Mouse (Mus musculus): ENCODE results near the gene Gm15517. TPM values are rescaled to one million over a fixed set of nuclear protein-coding genes. Genes with fewer than 3 reads are reported as not detected.
"Not testable (repeated sequence)": the region's sequence is repeated elsewhere in the genome, so short reads cannot be mapped to it uniquely, and the experiment has no call there.

Gm15517 gene
- polyA plus RNA-seq, 1 experiment from 2014 or later: not detected

DNA sequence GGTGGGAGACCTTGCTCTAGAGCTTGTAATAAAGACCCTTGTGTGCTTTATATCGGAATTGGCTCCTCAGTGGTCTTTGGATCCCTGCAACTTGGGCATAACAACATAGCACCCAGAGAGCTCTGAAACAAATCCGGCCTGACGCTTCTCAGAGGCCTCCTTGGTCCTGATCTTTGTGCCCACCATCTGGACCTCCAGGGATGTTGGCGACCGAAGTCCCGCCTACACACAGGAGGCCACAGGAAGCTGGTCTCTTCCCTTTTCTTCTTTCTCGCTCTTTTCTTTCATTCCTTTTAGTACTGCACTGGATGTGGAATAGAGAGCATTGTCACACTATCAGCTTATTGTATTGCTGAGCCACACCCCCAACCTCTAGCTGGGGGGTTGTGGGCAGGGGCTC is 12.2 kb downstream of the Gm15517 start:
- no peaks in the 10 kb centered on the region for H3K9me3 ChIP-seq
- H3K36me3 ChIP-seq: no peaks in the 10 kb centered on the region
- ATAC-seq (ENCODE audit: insufficient number of reproducible peaks, insufficient read depth, low FRiP score, low TSS enrichment): no peak
- no peak overlapping the region for H3K27ac ChIP-seq
- H3K9ac ChIP-seq: no peak overlapping the region
- H3K27me3 ChIP-seq: peaks cover 34% of the 10 kb centered on the region
- H3K4me2 ChIP-seq (replicated peaks): no peak overlapping the region
- no peaks in the 10 kb centered on the region for H3K4me1 ChIP-seq
- no peak overlapping the region for H3K4me3 ChIP-seq
- WGBS: 66% methylated on average over 7 of the region's 7 CpGs

DNA sequence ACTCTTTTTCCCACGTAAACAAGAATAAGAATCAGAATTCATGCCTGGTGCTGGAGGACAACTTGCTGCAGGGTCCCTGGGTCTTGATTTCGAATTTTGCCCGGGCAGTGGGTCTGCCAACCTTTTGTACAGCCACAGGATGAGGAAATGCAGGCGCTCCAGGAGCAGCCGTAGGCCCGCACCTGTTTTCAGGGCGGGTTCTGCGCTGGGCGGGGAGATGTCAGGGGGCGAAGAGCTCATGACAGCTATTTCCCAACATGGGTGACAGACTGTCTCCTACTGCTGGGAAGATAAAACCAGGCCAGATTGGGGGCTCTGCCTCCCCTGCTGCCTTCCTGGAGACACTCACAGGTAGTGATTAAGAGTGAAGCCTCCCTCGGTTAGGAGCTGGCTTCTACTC is 12.8 kb downstream of the Gm15517 start:
- H3K27me3 ChIP-seq: peaks cover 27% of the 10 kb centered on the region
- H3K4me3 ChIP-seq: no peak overlapping the region
- no peak overlapping the region for H3K27ac ChIP-seq
- 34% methylated on average over 11 of the region's 11 CpGs for WGBS
- no peak overlapping the region for H3K9ac ChIP-seq
- no peak for ATAC-seq (ENCODE audit: insufficient number of reproducible peaks, insufficient read depth, low FRiP score, low TSS enrichment)
- no peaks in the 10 kb centered on the region for H3K4me1 ChIP-seq
- H3K4me2 ChIP-seq (replicated peaks): no peak overlapping the region
- no peaks in the 10 kb centered on the region for H3K36me3 ChIP-seq
- no peaks in the 10 kb centered on the region for H3K9me3 ChIP-seq

DNA sequence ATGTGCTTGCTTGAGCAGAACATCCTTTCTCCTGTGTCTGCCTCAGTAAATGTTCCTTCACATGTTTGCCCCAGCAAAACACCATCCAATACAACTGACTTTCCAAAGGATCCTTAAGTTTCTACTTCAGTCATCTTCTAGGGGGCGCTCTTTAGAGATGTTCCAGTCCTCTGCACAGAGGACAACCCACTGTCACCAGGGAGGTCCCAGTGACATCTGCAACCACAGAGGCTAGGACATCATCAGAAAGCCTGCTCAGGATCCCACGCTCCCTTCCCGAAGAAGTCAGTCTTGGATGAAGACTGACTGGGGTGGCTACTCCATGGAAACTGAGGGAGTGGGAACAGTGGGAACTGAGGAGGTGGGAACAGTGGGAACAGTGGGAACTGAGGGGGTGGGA is 14.3 kb downstream of the Gm15517 start:
- no peaks in the 10 kb centered on the region for H3K9me3 ChIP-seq
- no peak overlapping the region for H3K4me2 ChIP-seq (replicated peaks)
- H3K4me3 ChIP-seq: no peak overlapping the region
- H3K9ac ChIP-seq: no peak overlapping the region
- 77% methylated on average over 3 of the region's 3 CpGs for WGBS
- ATAC-seq (ENCODE audit: insufficient number of reproducible peaks, insufficient read depth, low FRiP score, low TSS enrichment): no peak
- peaks cover 26% of the 10 kb centered on the region for H3K27me3 ChIP-seq
- no peaks in the 10 kb centered on the region for H3K4me1 ChIP-seq
- no peak overlapping the region for H3K27ac ChIP-seq
- H3K36me3 ChIP-seq: no peaks in the 10 kb centered on the region

DNA sequence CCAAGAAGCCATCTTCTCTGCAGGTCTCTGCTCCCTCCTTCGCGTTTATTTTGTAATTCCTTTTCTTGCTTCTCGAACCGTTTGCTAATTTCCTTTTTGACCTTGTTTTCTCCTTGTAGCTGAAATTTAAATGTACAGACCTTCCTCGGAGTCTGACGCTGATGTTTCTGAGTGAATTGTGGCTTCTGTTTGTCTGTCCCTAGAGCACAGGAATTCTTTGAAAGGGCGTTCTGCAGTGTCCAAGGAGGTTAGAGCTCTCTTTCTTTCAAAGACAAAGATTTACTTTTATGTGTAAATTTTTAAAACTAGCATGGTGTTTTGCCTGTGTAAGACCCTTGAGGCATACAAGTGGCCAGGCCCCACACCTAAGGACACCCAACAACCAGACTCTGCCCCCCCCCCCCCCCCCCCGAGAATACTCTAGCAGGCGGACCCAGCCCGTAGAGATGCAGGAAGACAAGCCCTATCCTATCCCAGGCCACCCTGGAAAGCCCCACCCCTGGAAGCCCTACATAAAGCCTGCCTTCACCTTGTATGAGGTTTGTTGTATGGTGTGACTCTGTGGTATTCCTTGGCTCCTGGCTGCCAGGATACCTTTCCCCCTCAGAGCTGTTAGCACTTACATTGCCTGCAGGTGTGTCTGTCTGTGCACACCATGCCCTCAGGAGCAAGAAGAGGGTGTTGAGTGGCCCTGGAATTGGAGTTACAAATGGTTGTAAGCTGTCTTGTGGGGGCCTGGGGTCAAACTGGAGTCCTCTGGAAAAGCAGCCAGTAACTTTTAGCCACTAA is 15.4 kb downstream of the Gm15517 start:
- Histone ChIP-seq H3K4me3 (no peak overlapping the region), H3K4me2 (replicated peaks) (no peak overlapping the region), H3K27ac (no peak overlapping the region), H3K4me1 (no peaks in the 10 kb centered on the region), H3K9ac (no peak overlapping the region), H3K27me3 (peaks cover 26% of the 10 kb centered on the region), H3K36me3 (no peaks in the 10 kb centered on the region), H3K9me3 (no peaks in the 10 kb centered on the region)
- no peak for ATAC-seq (ENCODE audit: insufficient number of reproducible peaks, insufficient read depth, low FRiP score, low TSS enrichment)
- WGBS: 70% methylated on average over 10 of the region's 10 CpGs

DNA sequence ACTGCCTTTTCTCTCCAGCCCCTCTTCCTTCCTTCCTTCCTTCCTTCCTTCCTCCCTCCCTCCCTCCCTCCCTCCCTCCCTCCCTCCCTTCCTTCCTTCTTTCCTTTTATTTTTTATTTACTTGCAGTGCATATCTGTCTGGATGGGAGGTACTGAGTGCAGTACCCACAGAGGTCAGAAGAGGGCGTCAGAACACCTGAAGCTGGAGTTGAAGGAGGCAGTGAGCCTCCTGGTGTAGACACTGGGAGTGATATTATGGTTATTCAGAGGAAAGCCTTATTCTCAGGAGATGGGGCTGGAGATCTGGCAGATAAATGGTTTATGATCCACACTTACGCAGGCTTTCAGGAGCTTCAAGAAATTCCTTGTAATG is 16.0 kb downstream of the Gm15517 start:
- H3K4me3 ChIP-seq: no peak overlapping the region
- no peaks in the 10 kb centered on the region for H3K9me3 ChIP-seq

DNA sequence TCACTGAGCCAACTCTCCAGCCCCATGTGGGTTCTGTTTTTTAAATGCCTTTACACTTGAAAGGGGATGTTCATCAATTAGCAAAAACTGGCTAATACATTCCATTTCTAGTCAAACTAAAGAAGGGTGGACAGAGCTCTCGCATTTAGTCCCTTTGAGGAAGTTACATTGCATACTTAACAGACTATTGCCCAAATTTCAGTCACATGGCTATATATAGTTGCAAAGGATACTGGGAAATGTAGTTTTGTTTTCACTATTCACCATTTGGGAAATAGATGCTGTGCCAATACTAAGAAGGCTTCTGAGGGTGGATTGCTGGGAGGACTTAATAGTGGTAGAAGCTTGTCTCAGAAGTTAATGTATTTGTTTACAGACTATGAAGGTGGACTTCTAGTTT is 19.7 kb downstream of the Gm15517 start:
- Histone ChIP-seq H3K9ac (no peak overlapping the region), H3K9me3 (no peaks in the 10 kb centered on the region), H3K4me3 (no peak overlapping the region), H3K27me3 (0 out of 2 replicates have a peak, but pooled peaks cover 3% of the 10 kb centered on the region), H3K36me3 (no peaks in the 10 kb centered on the region), H3K4me1 (no peaks in the 10 kb centered on the region), H3K4me2 (replicated peaks) (no peak overlapping the region), H3K27ac (no peak overlapping the region)
- ATAC-seq (ENCODE audit: insufficient number of reproducible peaks, insufficient read depth, low FRiP score, low TSS enrichment): no peak
- WGBS: 70% methylated on average over 1 of the region's 1 CpGs

More for the DNA sequence above, 16.0 kb downstream of the Gm15517 start:
- Histone ChIP-seq H3K27me3 (peaks cover 26% of the 10 kb centered on the region), H3K4me2 (replicated peaks) (no peak overlapping the region), H3K4me1 (no peaks in the 10 kb centered on the region), H3K9ac (no peak overlapping the region), H3K27ac (no peak overlapping the region), H3K36me3 (no peaks in the 10 kb centered on the region)
- 44% methylated on average over 2 of the region's 2 CpGs for WGBS
- no peak for ATAC-seq (ENCODE audit: insufficient number of reproducible peaks, insufficient read depth, low FRiP score, low TSS enrichment)

DNA sequence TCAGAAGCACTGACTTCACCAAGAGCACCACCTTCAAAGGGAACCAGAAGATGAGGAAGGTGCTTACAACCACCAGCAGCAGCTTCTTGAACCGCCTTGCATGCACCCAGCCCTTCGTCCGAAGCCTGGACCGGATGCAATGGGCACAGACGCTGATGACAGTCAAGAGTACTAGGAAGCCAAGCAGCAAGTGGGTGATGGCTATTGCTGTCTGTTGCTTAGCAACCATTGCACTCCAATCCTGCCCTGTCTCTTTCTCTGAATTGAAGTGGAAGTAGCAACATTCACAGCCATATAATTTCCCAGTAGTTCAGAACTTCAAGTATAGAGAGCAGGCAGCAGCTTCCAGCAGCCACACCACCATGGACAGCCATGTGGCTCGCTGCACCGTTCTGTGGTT is 20.3 kb downstream of the Gm15517 start:
- H3K4me3 ChIP-seq: no peak overlapping the region
- H3K27me3 ChIP-seq: 0 out of 2 replicates have a peak, but pooled peaks cover 3% of the 10 kb centered on the region
- no peak overlapping the region for H3K27ac ChIP-seq
- H3K4me2 ChIP-seq (replicated peaks): no peak overlapping the region
- no peaks in the 10 kb centered on the region for H3K4me1 ChIP-seq
- WGBS: 82% methylated on average over 7 of the region's 7 CpGs
- H3K36me3 ChIP-seq: no peaks in the 10 kb centered on the region
- H3K9me3 ChIP-seq: no peaks in the 10 kb centered on the region
- no peak overlapping the region for H3K9ac ChIP-seq
- no peak for ATAC-seq (ENCODE audit: insufficient number of reproducible peaks, insufficient read depth, low FRiP score, low TSS enrichment)

DNA sequence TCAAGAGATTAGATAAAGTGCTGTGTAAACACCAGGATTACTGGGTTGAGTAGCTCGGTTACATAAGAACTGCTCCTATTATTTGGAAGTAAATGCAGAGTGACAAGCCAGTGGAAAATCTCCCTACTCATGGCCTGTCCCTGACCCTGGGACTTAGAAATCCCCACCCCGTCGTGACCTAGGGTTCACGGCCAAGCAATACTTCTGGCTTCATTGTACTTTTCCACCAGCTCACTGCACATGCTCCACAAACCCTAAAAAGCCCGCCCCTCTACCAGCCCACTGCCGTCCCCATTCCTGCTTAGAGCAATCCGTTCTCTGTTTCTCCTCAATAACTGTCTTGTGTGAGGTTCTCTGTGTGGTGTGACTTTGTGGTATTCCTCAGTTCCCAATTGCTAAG is 26.5 kb downstream of the Gm15517 start:
- 73% methylated on average over 7 of the region's 7 CpGs for WGBS
- no peak overlapping the region for H3K9ac ChIP-seq
- H3K4me1 ChIP-seq: no peaks in the 10 kb centered on the region
- no peak overlapping the region for H3K27ac ChIP-seq
- 0 out of 2 replicates have a peak, but pooled peaks cover 4% of the 10 kb centered on the region for H3K9me3 ChIP-seq
- ATAC-seq (ENCODE audit: insufficient number of reproducible peaks, insufficient read depth, low FRiP score, low TSS enrichment): no peak
- no peak overlapping the region for H3K4me3 ChIP-seq
- no peaks in the 10 kb centered on the region for H3K36me3 ChIP-seq
- H3K27me3 ChIP-seq: no peaks in the 10 kb centered on the region
- H3K4me2 ChIP-seq (replicated peaks): no peak overlapping the region

DNA sequence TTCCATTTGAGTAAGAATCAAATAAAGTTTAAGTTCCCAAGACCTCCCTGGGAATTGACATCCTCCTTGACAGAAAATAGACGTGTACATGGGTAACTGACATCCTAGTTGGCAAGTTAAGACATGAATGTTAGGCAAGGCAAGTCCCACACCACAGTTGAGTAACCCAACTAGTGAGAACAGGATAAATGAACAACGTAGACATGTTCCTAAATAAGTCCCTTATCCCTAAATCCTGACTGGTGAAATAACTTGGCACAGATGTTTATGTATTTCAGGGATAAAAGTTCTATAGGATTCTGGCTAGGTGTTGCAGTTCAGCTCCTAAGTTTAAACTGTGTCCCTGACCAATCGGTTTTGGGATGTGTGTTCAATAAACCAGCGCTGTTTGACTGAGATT is 29.7 kb downstream of the Gm15517 start:
- Histone ChIP-seq H3K4me2 (replicated peaks) (no peak overlapping the region), H3K4me3 (no peak overlapping the region), H3K27me3 (no peaks in the 10 kb centered on the region), H3K4me1 (no peaks in the 10 kb centered on the region), H3K27ac (no peak overlapping the region), H3K9me3 (0 out of 2 replicates have a peak, but pooled peaks cover 4% of the 10 kb centered on the region), H3K9ac (no peak overlapping the region), H3K36me3 (no peaks in the 10 kb centered on the region)
- no peak for ATAC-seq (ENCODE audit: insufficient number of reproducible peaks, insufficient read depth, low FRiP score, low TSS enrichment)
- WGBS: 78% methylated on average over 4 of the region's 4 CpGs

DNA sequence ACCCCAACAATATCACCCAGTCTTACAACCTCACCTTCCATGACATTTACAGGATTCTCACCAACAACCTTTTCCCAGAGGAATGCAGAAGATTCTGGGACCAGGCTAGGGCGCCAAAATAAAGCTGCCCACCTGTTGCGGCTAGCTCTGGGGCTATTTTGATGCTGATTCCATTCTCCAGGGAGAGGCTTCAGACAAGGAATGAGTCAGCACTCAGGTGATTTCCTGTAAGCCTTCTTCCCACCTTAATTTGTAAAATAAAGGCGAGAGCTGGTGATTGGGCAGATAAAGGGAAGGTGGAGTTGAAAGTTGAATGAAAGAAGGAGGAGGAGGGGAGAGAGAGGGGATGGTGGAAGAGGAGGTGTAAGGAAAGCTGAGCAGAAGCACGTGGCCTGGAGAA is 30.2 kb downstream of the Gm15517 start:
- 54% methylated on average over 4 of the region's 4 CpGs for WGBS
- Histone ChIP-seq H3K4me2 (replicated peaks) (no peak overlapping the region), H3K27me3 (no peaks in the 10 kb centered on the region), H3K4me1 (no peaks in the 10 kb centered on the region), H3K9me3 (0 out of 2 replicates have a peak, but pooled peaks cover 4% of the 10 kb centered on the region), H3K27ac (no peak overlapping the region), H3K36me3 (no peaks in the 10 kb centered on the region), H3K9ac (no peak overlapping the region), H3K4me3 (no peak overlapping the region)
- no peak for ATAC-seq (ENCODE audit: insufficient number of reproducible peaks, insufficient read depth, low FRiP score, low TSS enrichment)

DNA sequence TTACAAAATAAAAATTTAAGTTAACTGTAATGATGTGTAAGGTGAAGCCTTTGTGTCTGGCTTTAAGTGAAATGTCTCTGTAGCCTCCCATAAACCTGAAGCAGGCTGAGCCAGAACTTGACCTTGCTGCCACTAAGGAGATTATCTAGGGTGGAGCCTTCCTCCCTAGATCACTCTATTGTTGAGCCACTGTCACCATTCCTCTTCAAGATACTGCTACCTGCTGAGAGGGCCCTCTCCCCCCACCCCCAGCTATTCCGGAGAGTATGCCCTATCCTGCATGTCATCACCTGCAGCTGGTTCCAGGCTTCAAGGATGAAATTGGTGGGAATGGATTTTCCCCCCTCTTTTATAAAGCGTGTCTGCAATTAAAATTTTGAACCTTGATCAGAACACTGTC is 36.3 kb downstream of the Gm15517 start:
- not testable (repeated sequence) for H3K4me2 ChIP-seq (replicated peaks); H3K9ac ChIP-seq; ATAC-seq (ENCODE audit: insufficient number of reproducible peaks, insufficient read depth, low FRiP score, low TSS enrichment); H3K4me1 ChIP-seq; H3K4me3 ChIP-seq; H3K9me3 ChIP-seq; H3K27ac ChIP-seq; H3K27me3 ChIP-seq; H3K36me3 ChIP-seq
- 73% methylated on average over 2 of the region's 2 CpGs for WGBS

All from embryonic facial prominence, embryonic 12.5 days (tissue).